Mouse (Mus musculus) testis, adult 2 months (tissue): ENCODE measurements around the gene Notch4. TPM values are rescaled to one million over a fixed set of nuclear protein-coding genes. Genes with fewer than 3 reads are reported as not detected.

Experiments
- H3K27ac ChIP-seq: fragments of 200-500 bp; 2 replicates; pipeline ENCODE4 v1.5.1; 2012; ENCODE audit warnings: low read depth, low read length; ENCODE audit not compliant: control insufficient read depth, insufficient read depth
- H3K27me3 ChIP-seq: fragments of 200-500 bp; 2 replicates; pipeline ENCODE4 v1.6.1; 2012; ENCODE audit warnings: mild to moderate bottlenecking, low read length, moderate library complexity; ENCODE audit not compliant: control insufficient read depth, insufficient read depth
- H3K36me3 ChIP-seq: fragments of 200-500 bp; 2 replicates; pipeline ENCODE4 v1.6.1; 2012; ENCODE audit warnings: mild to moderate bottlenecking, low read length; ENCODE audit not compliant: control insufficient read depth, insufficient read depth
- H3K4me1 ChIP-seq: fragments of 200-500 bp; 2 replicates; pipeline ENCODE4 v1.6.1; 2012; ENCODE audit warnings: low read length; ENCODE audit not compliant: control insufficient read depth, insufficient read depth
- H3K4me3 ChIP-seq: fragments of 200-500 bp; 2 replicates; pipeline ENCODE4 v1.5.1; 2012; ENCODE audit warnings: low read depth, mild to moderate bottlenecking, low read length, moderate library complexity, mixed read lengths; ENCODE audit not compliant: control insufficient read depth
- CTCF ChIP-seq: fragments of 200-500 bp; IDR thresholded peaks from 2 replicates; pipeline ENCODE4 v1.5.1; 2012; ENCODE audit warnings: low read depth, mild to moderate bottlenecking, inconsistent platforms, low read length, moderate library complexity; ENCODE audit not compliant: control insufficient read depth, insufficient read depth, insufficient replicate concordance
- POLR2A ChIP-seq: fragments of 200-500 bp; IDR thresholded peaks from 2 replicates; pipeline ENCODE4 v1.6.1; 2012; ENCODE audit warnings: low read depth, mild to moderate bottlenecking, inconsistent platforms, low read length, moderate library complexity; ENCODE audit not compliant: control insufficient read depth
- polyA plus RNA-seq: library from polyadenylated mRNA; depleted of rRNA; stranded (reverse); fragments of >200 nt; gene quantifications from 2 replicates; pipeline ENCODE4 v1.2.3, GENCODE M21; 2012

Gene Notch4
- polyA plus RNA-seq, 1 experiment, result 7.2 TPM

DNA sequence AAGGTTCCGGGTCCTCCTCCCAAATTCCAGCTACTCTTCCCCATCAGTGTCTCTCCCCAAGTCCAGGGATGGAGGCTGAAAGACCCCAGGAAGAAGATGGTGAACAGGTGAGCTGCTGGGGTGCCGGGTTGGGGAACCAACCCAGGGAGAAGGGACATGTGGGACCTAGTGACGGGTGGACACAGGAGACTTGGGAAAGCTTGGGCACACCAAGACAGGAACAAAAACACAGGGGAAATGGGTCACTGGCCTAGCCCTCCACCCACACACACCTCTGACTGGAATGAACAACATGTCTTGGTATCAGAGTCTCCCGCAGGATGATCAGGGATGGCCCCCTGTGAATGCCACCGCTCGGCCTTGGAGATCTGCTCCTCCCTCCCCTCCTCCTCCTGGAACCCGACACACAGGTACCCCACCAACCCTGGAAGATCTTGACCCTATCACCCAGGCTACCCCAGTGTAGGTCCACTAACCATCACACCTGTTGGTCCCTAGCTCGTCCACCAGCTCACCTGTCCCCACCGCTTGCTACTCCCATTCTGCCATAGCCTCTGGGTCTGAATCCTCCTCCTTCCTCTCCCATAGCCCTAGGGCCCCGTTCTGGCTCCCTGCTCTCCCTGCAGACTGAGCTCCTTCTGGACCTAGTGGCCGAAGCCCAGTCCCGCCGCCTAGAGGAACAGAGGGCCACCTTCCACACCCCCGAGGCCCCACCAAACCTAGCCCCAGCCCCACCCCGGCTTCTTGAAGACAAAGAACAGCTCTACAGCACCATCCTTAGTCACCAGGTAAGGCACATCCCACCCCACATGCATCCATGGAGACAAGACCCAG lies 26.3 kb downstream of the Notch4 start:
- H3K4me3 ChIP-seq, result peak overlapping the region; percentile 12
- no peaks in the 10 kb centered on the region for H3K36me3 ChIP-seq
- H3K27ac ChIP-seq, result 0 out of 2 replicates have a peak overlapping the region, but pooled peaks have one; percentile 2
- no peak for TF ChIP-seq POLR2A
- TF ChIP-seq CTCF, result no peak
- peaks cover 53% of the 10 kb centered on the region for H3K4me1 ChIP-seq
- H3K27me3 ChIP-seq, result 0 out of 2 replicates have a peak, but pooled peaks cover 2% of the 10 kb centered on the region

DNA sequence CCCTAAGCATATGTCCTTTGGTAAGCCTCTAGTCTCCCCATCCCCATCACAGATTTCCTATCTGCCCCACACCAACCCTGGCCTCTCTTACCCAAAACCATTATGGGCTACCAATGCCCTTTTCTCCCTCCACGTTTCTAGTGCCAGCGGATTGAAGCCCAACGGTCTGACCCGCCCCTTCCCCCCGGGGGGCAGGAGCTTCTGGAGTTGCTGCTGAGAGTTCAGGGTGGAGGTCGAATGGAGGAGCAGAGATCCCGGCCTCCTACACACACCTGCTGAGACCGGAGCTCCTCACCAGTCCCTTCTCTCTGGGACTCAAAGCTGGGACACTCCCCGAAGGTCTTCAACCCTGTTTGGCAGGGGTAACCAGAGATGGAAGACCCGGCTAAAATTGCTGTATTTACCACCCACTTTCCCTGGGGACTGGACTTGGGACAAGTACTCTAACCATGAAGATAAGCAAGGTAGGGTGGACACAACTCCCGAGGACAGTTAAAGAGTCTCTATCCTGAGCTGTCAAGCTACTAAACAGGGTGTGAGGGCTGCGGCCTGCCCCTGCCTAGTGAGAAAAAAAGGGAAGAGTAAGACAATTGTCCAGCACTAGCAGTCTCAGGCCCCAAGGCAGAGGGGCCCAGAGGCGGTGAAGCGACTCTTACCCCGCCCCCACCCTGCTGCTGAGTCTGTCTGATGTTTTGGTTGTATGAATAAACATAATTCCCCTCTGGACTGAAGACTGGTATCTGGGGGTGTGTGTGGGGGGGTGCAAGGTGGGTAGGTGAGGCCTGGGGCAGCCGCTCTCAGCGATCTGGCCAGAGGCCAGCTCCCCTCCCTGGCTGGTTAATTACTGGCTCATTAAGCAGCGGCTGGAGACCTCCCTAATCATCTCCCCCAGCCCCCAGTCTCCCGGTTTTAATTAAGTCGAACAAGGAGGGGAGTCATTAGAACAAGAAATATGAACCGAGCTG lies 27.2 kb downstream of the Notch4 start, which contains the start of gene Pbx2:
Gene Pbx2 (plus strand): TSS at position 238 of the 965 bp plus-strand sequence.
- no peaks in the 10 kb centered on the region for H3K36me3 ChIP-seq
- peaks cover 46% of the 10 kb centered on the region for H3K4me1 ChIP-seq
- TF ChIP-seq CTCF, result no peak
- TF ChIP-seq POLR2A, result 0 out of 2 replicates have a peak, but pooled peaks have one; percentile 1

DNA sequence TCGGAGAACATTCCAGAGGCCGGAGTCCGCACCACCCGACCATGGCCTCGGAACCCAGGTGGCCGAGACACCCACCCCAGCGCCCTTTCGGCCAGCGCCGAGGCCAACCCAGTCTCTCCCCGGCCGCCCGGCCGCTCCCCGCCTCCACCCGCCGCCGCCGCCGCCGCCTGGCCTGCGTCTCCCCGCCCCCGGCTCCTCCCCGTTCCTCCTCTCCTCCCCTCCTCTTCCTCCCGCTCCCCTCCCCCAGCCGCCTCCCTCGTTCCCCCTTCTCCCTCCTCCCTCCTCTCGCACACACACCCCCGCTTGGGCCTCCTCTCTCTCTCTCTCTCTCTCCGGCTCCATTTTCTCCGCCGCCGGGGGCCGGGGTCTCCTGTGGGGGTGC lies 27.9 kb downstream of the Notch4 start:
- peaks cover 40% of the 10 kb centered on the region for H3K4me1 ChIP-seq
- H3K27me3 ChIP-seq, result 0 out of 2 replicates have a peak, but pooled peaks cover 2% of the 10 kb centered on the region
- TF ChIP-seq POLR2A, result peak; percentile 43; the same call in 1 of the 2 replicates
- no peak for TF ChIP-seq CTCF
- H3K4me3 ChIP-seq, result peak overlapping the region; percentile 83
- peak overlapping the region; percentile 71 for H3K27ac ChIP-seq
- H3K36me3 ChIP-seq, result no peaks in the 10 kb centered on the region

More for the DNA sequence above, 27.2 kb downstream of the Notch4 start, which contains the start of gene Pbx2:
- peak within 1 kb of the TSS; percentile 71 for H3K27ac ChIP-seq
- H3K4me3 ChIP-seq, result peak within 1 kb of the TSS; percentile 83
- H3K27me3 ChIP-seq, result 0 out of 2 replicates have a peak, but pooled peaks cover 2% of the 10 kb centered on the region

DNA sequence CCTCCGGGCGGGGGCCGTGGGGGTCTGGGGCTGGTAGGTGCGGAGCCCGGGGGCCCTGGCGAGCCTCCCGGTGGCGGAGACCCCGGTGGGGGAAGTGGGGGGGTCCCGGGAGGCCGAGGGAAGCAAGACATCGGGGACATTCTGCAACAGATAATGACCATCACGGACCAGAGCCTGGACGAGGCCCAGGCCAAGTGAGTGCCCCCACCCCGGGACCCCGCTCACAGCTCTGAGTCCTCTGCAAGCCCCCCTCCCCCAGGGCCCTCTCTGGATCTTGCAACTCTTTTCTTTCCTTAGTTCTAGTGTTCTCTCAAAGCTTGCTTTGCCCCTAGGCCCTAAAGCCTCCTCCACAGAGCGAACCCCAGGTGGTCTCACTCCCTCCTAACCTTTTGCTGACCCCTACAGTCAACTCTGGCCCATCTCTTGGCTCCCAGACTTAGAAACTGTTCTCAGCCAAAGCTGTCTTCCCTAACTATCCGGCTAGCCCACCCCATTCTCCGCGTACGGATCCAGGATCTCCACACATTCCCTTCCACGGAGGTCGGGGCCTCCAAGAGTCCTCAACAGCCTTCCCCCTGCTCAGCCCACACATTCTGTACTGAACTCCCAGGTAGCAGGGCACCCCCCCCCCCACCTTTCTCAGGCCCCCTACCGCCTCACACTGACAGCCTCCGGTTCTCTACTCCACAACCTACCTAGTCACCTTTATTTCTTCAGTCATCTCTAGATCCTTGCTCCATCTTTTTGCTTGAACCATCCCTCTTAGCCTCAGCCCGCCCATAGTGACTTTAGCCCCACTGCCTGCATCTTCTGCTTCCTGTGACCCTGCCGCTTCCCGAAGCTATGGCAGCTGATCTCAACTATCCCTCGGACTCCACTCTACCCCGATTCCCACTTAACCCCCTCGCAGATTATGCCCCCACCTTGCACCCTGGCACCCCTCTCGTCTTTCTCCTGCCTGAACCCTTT lies 28.8 kb downstream of the Notch4 start:
- Histone ChIP-seq H3K27ac (peak overlapping the region; percentile 18; the same call in 1 of the 2 replicates), H3K36me3 (no peaks in the 10 kb centered on the region), H3K4me1 (peaks cover 37% of the 10 kb centered on the region), H3K27me3 (0 out of 2 replicates have a peak, but pooled peaks cover 2% of the 10 kb centered on the region), H3K4me3 (peak overlapping the region; percentile 78)
- TF ChIP-seq POLR2A, result no peak
- TF ChIP-seq CTCF, result no peak

DNA sequence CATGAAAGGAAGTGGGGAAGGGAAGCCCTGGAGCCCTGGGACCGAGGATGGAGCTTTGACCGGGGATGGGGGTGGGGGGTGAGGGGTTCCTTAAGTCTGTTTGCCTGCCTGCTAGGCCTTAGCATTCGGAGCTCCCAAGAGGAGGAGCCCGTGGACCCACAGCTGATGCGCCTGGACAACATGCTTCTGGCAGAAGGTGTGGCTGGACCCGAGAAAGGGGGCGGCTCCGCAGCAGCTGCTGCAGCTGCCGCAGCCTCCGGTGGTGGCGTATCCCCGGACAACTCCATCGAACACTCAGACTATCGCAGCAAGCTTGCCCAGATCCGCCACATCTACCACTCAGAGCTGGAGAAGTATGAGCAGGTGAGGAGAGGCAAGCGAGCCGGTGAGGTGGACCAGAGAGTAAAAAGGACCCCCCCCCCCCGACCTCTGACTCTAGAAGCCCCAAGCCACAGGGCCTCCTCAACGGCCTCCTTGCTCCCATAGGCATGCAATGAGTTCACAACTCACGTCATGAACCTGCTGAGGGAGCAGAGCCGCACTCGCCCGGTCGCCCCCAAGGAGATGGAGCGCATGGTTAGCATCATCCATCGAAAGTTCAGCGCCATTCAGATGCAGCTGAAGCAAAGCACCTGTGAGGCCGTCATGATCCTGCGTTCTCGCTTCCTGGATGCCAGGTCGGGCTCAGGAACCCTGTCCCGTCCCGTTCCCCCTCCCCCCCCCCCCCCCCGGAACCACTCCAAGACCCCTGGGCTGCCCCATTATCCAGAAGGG lies 29.9 kb downstream of the Notch4 start:
- Histone ChIP-seq H3K36me3 (no peaks in the 10 kb centered on the region), H3K27me3 (0 out of 2 replicates have a peak, but pooled peaks cover 2% of the 10 kb centered on the region), H3K4me1 (peaks cover 29% of the 10 kb centered on the region), H3K27ac (no peak overlapping the region), H3K4me3 (no peak overlapping the region)
- TF ChIP-seq CTCF, result no peak
- no peak for TF ChIP-seq POLR2A
